Mouse (Mus musculus) thymus, adult 18-20 months (tissue): ENCODE measurements around the gene Tas2r129.
"Not testable (repeated sequence)": the region's sequence is repeated elsewhere in the genome, so short reads cannot be mapped to it uniquely, and the experiment has no call there.

Source experiments
- DNase-seq, 2 experiments: peaks; one replicate each; pipeline ENCODE4 v3.0.0; 2022; ENCODE audit warnings: mixed read lengths in 2 of 2

The Tas2r129 gene

DNA sequence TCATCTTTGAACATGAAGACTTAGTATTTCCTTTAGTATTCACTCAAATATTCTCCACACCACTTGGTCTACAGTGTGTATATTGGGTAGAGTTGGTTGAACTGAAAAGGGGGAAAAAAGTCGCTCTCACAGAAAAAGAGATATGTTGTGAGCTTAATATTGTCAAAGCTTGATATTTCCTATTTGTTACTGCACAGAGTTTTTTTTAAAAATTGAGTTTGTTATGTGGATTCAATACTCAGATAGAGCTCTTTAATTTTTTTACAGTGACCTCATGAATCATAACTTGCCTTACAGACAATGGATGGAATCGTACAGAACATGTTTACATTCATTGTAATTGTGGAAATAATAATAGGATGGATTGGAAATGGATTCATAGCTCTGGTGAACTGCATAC, at the start of gene Tas2r129:
TSS of gene Tas2r129 (plus strand) at position 301 of the 400 bp plus-strand sequence.
- no peak for DNase-seq

DNA sequence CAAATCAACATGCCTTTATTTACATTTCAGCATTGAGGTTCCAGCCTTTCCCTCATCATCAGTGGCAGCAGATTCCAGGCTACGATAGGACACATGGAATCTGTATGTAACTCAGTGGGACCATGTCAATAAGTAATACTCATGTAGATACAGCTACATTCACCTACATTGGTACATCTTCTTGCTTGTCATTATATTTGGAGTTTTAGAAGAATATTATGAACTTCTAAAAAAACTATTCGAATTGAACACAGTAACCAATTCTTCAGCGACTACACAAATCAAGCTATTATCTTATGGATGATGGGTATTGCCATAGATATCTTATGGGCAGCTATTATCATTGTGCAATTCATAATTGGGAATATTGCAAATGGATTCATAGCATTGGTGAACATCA, 41.6 kb upstream of the Tas2r129 start, which contains the start of gene Tas2r125:
TSS of gene Tas2r125 (plus strand) at position 301 of the 400 bp plus-strand sequence.
- no peak for DNase-seq

DNA sequence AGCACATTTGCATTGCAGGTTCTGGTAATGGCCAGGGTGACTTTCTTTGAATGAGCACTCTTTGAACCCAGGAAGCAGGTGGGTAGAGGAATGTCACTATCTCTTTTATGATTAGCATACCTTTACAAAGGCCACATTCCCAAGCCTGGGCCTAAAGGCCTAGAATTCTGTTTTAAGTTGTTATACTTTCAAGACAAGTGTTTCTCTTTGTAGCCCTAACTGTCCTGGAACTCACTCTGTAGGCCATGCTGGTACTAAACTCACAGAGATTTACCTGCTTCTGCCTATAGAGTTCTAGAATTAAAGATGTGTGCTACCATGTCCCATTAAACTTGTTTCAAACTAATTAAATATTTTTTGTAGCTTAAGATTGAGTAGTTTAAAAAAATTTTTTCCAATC, 9.5 kb upstream of the Tas2r129 start:
- not testable (repeated sequence) for DNase-seq

GRCm38 (mm10) chr6:132957819-132958218, 6.9 kb downstream of the Tas2r129 start, which contains the start of gene Tas2r131:
Gene Tas2r131 (minus strand): TSS chr6:132957919.
- DNase-seq: no peak

- no peak for DNase-seq
These were observed 30.0 kb downstream of the Tas2r129 start, which contains the start of gene Tas2r109 for GRCm38 (mm10) chr6:132980865-132981264. Gene Tas2r109 (minus strand): TSS chr6:132980965.
